In genomic region chr17:66123066-66123815, GRCm38 (mm10) we compare ENCODE assay signal across 8 mouse cellular contexts. TPM values are rescaled to one million over a fixed set of nuclear protein-coding genes. Genes with fewer than 3 reads are reported as not detected.
DNase-seq lines count a peak whose midpoint lies in the region; ATAC-seq and TF ChIP-seq lines count a peak whose summit lies in the region.

Gene Ddx11 (plus strand): TSS chr17:66123520.

- DNase-seq in MEL-GATA-1-ER (ENCODE audit: extremely low read depth, low read depth): peak; percentile 76
- DNase-seq in cerebellum, adult 2 months: peak; percentile 91 to 95
- peak; percentile 95 for DNase-seq in forebrain, postnatal 0 days
- DNase-seq in heart, postnatal 4 days: peak; percentile 96
- peak; percentile 77 to 90 for DNase-seq in layer of hippocampus, adult 8-10 months (ENCODE audit: low spot score in 2 of 2)
- DNase-seq in lung, embryonic 14.5 days: peak; percentile 97
- DNase-seq in testis, postnatal 14 days (ENCODE audit: low spot score): peak; percentile 90

- peak within 1 kb of the TSS; percentile 89 for H3K4me3 ChIP-seq in cerebellum, adult 2 months (replicated peaks; ENCODE audit: insufficient read depth, low read depth, low read length)
- peak within 1 kb of the TSS; percentile 81 for H3K4me3 ChIP-seq in forebrain, postnatal 0 days (ENCODE audit: low read depth, low read length)
- H3K4me3 ChIP-seq in lung, embryonic 14.5 days (ENCODE audit: low read depth, low read length): peak within 1 kb of the TSS; percentile 78

- peak within 1 kb of the TSS; percentile 51 for H3K9ac ChIP-seq in forebrain, postnatal 0 days
- H3K9ac ChIP-seq in lung, embryonic 14.5 days: peak within 1 kb of the TSS; percentile 71

- peak within 1 kb of the TSS; percentile 62 for H3K4me2 ChIP-seq in forebrain, postnatal 0 days (ENCODE audit: low read depth)
- H3K4me2 ChIP-seq in lung, embryonic 14.5 days: peak within 1 kb of the TSS; percentile 88

- no peak within 1 kb of the TSS for H3K27ac ChIP-seq in cerebellum, adult 2 months (ENCODE audit: insufficient read depth, low read length)
- H3K27ac ChIP-seq in forebrain, postnatal 0 days (ENCODE audit: low read depth, low read length): no peak within 1 kb of the TSS
- H3K27ac ChIP-seq in lung, embryonic 14.5 days (ENCODE audit: low read depth): peak within 1 kb of the TSS; percentile 94

- TF ChIP-seq POLR2A in cerebellum, adult 2 months (IDR thresholded peaks at IDR 0.05; ENCODE audit: borderline replicate concordance, insufficient read depth, low read length): peak; percentile 86

- peak; percentile 90 for ATAC-seq in forebrain, postnatal 0 days
- peak; percentile 88 for ATAC-seq in lung, embryonic 14.5 days (ENCODE audit: insufficient read depth)
- ATAC-seq in neutrophil, adult 5-6 weeks (ENCODE audit: extremely low read depth, insufficient number of reproducible peaks, low FRiP score, poor library complexity, severe bottlenecking): peak; percentile 76

- H3K36me3 ChIP-seq in forebrain, postnatal 0 days (ENCODE audit: insufficient read depth): peaks cover 18% of the 10 kb centered on the region
- H3K36me3 ChIP-seq in lung, embryonic 14.5 days (ENCODE audit: insufficient read depth): peaks cover 36% of the 10 kb centered on the region

- WGBS in cerebellum, adult 2 months: 1% methylated on average over 45 of the region's 45 CpGs
- 5% methylated on average over 45 of the region's 45 CpGs for WGBS in forebrain, postnatal 0 days
- WGBS in lung, embryonic 14.5 days: 5% methylated on average over 45 of the region's 45 CpGs

- no peaks in the 10 kb centered on the region for H3K27me3 ChIP-seq in cerebellum, adult 2 months (ENCODE audit: control insufficient read depth, insufficient read depth, low read length)
- H3K27me3 ChIP-seq in forebrain, postnatal 0 days (ENCODE audit: insufficient read depth, low read length): no peaks in the 10 kb centered on the region
- H3K27me3 ChIP-seq in lung, embryonic 14.5 days (ENCODE audit: insufficient read depth, low read length): no peaks in the 10 kb centered on the region

- no peak for TF ChIP-seq CTCF in cerebellum, adult 2 months (IDR thresholded peaks at IDR 0.05; ENCODE audit: borderline replicate concordance, insufficient read depth, low read depth, low read length)
- no peak; the same call in 1 of the 2 replicates for TF ChIP-seq CTCF in forebrain, postnatal 0 days (IDR thresholded peaks at IDR 0.05; ENCODE audit: low read depth)
- 0 out of 2 replicates have a peak, but pooled peaks have one; percentile 8 for TF ChIP-seq CTCF in lung, embryonic 14.5 days (IDR thresholded peaks at IDR 0.05; ENCODE audit: low read depth)

- H3K4me1 ChIP-seq in cerebellum, adult 2 months (ENCODE audit: control insufficient read depth, insufficient read depth, low read length): peaks cover 22% of the 10 kb centered on the region
- H3K4me1 ChIP-seq in forebrain, postnatal 0 days (ENCODE audit: insufficient read depth): no peaks in the 10 kb centered on the region
- H3K4me1 ChIP-seq in lung, embryonic 14.5 days (ENCODE audit: insufficient read depth): peaks cover 12% of the 10 kb centered on the region

- no peaks in the 10 kb centered on the region for H3K9me3 ChIP-seq in forebrain, postnatal 0 days (ENCODE audit: low read length)
- no peaks in the 10 kb centered on the region for H3K9me3 ChIP-seq in lung, embryonic 14.5 days (ENCODE audit: low read depth, low read length)

RNA-seq across cellular contexts. Expression of gene Ddx11, which starts in this region (rescaled TPM):
- polyA plus RNA-seq in cerebellum, adult 2 months (2012; rRNA removed): 3.9 and 5.8 TPM in 2 replicates
- total RNA-seq in forebrain, postnatal 0 days (2014; rRNA removed): 5.6 and 5.7 TPM in 2 replicates
- 1.4 and 2.3 TPM in 2 replicates for polyA plus RNA-seq in forebrain, postnatal 0 days (2015; fragmentation: Nextera tagmentation; extraction: Ambion mirVana)
- total RNA-seq in heart, postnatal 4 days (2021): 1 to 10 TPM; 7.7 to 8.9 TPM
- total RNA-seq in layer of hippocampus, adult 8-10 months (2022): 1 to 10 TPM in 3 of 4 experiments, under 1 TPM in 1; 0.89 to 1.9 (median 1.4) TPM
- polyA plus RNA-seq in lung, embryonic 14.5 days (2014; fragmentation: Nextera tagmentation; extraction: Ambion mirVana): 25.7 and 29.6 TPM in 2 replicates
- total RNA-seq in neutrophil, adult 5-6 weeks (2017): 13.7 and 16.6 TPM in 2 replicates
